Mouse (Mus musculus): ENCODE results near the gene Prkag2. TPM values are rescaled to one million over a fixed set of nuclear protein-coding genes. Genes with fewer than 3 reads are reported as not detected.
A peak's percentile ranks its signal among the peaks of the same experiment; 100 is the strongest.

Gene Prkag2
- total RNA-seq, 4 experiments from 2014 or later = 143 to 198 (median 175) TPM

DNA sequence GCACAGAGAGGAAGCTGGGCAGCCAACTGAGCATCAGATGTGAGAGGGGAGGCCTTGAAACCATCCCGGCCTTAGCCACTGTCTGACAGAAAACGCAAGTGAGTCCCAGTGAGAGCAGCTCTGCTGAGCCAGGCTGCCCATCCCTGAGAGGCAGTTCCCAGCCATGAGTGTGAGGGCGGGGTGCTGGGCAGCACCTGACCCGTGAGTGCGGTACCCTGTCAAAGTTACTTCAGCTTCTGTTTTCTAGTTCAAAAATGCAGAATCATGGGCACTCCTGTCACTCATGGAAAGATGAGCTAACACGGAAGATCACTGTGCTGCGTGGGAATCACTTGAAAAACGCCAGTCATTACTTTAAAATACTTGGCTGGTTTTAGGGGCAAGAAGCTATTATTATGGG lies 49.6 kb downstream of the Prkag2 start:
- no peak for DNase-seq (ENCODE audit: low spot score in 2 of 2)

DNA sequence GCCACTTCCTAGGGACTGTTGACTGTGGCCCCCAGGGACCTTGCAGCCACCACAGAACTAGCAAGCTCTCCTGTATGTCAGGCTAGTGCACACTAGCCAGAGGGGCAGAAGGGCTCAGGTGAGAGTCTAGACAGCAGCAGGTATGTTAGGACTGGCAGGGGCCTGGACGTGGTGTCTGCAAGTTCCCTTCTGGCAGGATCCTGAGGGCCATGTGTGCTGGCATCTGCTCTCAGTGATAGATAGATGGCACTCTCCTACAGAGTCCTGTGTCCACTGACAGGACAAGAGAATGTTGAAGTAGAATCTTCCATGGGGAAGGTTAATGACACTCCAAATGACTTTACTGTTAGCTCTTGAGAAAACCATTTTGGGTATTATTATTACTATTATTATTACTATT lies 52.8 kb downstream of the Prkag2 start:
- DNase-seq (ENCODE audit: low spot score in 2 of 2) = no peak

GRCm38 (mm10) chr5:25046762-25047161 lies 53.7 kb downstream of the Prkag2 start:
- DNase-seq (ENCODE audit: low spot score in 2 of 2) = no peak

GRCm38 (mm10) chr5:25044007-25044406 lies 56.4 kb downstream of the Prkag2 start:
- DNase-seq (ENCODE audit: low spot score in 2 of 2) = no peak

DNA sequence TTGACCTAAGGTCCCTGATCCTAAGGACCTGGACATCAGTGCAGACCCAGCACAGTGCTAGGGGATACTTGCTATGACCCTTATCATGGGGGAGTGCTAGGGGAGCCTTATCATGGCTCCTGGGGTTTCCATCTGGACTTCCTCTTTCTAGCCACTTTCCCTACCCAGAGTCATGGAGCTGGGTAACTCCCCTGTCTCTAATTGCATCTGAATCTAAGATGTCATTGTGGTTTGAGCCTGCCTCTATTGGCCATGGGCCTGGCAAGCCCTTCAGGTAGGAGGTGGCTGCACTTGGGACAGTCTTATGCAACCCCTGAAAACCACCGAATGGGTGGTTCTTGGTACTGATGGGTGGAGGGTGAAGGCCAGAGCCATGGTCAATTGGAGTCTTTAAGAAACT lies 58.5 kb downstream of the Prkag2 start:
- no peak for DNase-seq (ENCODE audit: low spot score in 2 of 2)

GRCm38 (mm10) chr5:25041307-25041706 lies 59.1 kb downstream of the Prkag2 start:
- no peak for DNase-seq (ENCODE audit: low spot score in 2 of 2)

GRCm38 (mm10) chr5:25040903-25041302 lies 59.5 kb downstream of the Prkag2 start:
- no peak for DNase-seq (ENCODE audit: low spot score in 2 of 2)

- no peak for DNase-seq (ENCODE audit: low spot score in 2 of 2)
Observed at GRCm38 (mm10) chr5:25038827-25039226, 61.6 kb downstream of the Prkag2 start.

DNA sequence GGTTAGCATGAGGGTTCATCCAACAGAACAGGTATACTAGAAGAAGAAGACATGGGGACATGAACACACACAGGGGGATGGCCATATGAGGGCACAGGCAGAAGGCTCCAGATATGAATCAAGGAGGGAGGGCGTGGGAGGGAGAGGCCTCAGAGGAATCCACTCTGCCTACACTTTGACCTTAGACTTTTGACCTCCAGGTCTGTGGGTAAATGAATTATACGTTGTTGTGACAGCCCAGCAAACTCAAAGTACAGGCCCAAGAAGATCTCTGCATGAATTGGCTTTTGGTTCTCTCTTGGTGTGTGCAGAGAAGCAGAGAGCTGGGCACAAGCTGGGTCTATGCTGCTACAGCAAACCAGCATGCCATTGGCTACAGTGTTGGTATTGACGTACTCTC lies 65.1 kb downstream of the Prkag2 start:
- no peak for DNase-seq (ENCODE audit: low spot score in 2 of 2)

GRCm38 (mm10) chr5:25031456-25031856 lies 69.0 kb downstream of the Prkag2 start:
- peak; percentile 79 to 87 for DNase-seq (ENCODE audit: low spot score in 2 of 2)

DNA sequence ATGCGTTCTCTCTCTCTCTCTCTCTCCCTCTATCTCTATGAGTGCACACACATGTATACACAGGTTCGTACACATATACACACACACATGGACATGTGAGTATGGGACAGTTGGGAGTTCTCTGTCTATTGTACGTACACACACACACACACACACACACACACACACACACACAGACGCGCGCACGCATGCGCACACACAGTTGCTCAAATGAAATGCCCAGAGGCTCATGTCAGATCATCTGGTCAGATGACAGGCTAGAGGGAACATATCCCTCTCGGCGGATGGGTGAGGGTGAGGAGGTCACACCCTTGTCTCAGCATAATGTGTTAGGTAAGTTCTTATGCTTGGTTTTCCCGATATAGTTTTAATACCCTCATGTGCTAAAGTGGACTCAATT lies 69.4 kb downstream of the Prkag2 start:
- DNase-seq (ENCODE audit: low spot score in 2 of 2) = no peak

- no peak for DNase-seq (ENCODE audit: low spot score in 2 of 2)
Observed at GRCm38 (mm10) chr5:25030276-25030681, 70.2 kb downstream of the Prkag2 start.

GRCm38 (mm10) chr5:25027673-25028072 lies 72.8 kb downstream of the Prkag2 start:
- DNase-seq (ENCODE audit: low spot score in 2 of 2) = no peak

- DNase-seq (ENCODE audit: low spot score in 2 of 2) = no peak
Observed at GRCm38 (mm10) chr5:25025309-25026019, 75.0 kb downstream of the Prkag2 start.

- DNase-seq (ENCODE audit: low spot score in 2 of 2) = peak in 1 of 2 experiments; percentile 69
Observed at GRCm38 (mm10) chr5:25022904-25023303, 77.5 kb downstream of the Prkag2 start.

DNA sequence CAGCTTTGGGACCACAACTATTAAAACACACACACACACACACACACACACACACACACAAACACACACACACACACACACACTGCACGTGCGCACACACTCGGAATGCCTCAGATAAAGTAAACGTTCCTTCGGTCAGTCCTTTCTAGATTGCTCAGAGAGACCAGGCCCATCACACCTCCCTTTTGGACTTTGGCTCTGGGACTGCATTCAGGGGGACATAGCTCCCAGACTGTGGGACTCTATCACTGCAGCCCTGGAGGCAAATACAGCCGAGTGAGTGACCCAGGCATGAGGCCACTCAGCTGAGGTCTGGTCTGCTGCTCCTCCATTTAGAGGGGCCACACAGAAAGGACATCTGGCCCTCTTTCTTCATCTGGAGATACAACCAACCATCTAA lies 81.2 kb downstream of the Prkag2 start:
- no peak for DNase-seq (ENCODE audit: low spot score in 2 of 2)

DNA sequence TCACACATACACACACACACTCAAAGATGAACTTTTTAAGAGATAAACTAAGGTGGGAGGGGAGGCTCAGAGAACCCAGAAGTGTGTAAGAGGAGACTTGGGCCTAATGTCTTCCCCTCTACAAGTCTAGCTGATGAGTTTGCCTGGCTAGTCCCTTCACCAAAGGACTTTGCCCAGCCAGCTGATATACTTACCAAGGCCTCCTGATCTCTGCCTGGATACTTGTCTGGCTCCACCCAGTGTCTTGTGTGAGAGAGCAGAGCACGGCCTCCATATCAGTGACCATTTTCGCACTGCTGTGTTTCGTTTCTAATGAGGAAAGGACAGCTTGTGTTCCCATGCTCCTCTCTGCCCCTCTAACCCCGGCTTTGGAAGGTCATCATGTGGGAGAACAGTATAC lies 88.3 kb downstream of the Prkag2 start:
- DNase-seq (ENCODE audit: low spot score in 2 of 2) = no peak

DNA sequence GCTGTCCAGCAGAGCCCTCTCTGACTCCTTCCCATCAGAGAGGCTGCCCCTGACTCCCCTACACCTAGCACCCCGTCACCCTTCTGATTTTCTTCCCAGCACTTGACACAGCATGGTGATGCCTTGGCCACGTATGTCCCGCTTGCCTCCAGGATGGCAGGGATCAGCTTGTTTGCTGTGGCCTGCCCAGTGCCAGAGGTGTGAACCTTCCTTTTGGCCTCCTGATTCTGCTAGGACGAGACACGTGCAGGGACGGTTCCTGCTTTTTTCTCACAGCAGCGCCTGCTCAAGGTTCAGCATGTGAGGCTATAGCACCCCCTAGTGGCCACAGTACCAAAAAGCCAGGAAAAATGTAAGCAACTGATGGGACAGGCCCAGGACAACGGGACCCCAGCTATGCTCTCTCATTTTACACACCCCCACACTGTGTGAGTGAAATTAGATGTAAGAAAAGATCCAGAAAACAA lies 89.4 kb downstream of the Prkag2 start:
- DNase-seq (ENCODE audit: low spot score in 2 of 2) = peak; percentile 71 to 85

DNA sequence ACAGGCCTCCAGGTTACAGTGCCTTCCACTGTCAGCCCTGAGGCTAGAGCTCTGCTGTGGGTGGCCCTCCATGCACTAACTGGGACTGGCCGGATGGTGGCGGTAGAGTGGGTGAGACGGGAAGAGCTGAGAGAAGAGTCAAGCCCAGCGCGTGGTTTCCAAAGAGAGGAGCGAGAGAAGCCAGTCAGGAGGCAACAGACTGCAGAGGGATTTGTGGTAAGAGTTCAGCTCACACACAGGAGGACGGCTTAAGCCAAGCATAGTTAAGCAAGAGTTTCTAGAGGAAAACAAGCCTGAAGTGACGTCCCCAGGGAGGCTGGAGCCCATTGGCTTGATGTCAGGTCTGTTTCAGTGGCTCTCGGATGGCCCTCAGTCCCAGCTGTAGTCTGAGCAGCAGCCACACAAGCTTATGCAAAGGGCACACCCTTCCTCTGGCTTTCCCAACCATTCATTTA lies 90.0 kb downstream of the Prkag2 start:
- peak; percentile 70 to 73 for DNase-seq (ENCODE audit: low spot score in 2 of 2)

DNA sequence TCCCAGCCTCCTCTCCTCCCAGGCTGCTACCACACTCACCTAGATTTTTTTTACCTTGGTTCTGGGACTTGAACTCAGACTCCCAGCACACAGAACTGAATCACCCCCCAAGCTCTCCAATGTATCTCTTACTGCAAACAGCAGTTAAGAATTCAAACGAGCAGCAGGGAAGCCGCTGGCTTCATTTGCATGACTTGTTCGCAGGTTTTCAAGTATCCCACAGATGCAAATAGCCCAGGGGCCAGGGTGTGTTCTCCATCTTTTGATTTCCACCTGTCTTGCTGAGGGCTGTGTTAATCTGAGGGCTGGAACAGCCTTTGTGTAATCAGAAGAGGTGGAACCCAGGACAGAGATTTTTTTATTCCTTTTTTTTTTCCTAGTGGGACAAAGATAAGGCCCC lies 90.7 kb downstream of the Prkag2 start:
- DNase-seq (ENCODE audit: low spot score in 2 of 2) = no peak

GRCm38 (mm10) chr5:25008966-25009365 lies 91.5 kb downstream of the Prkag2 start:
- DNase-seq (ENCODE audit: low spot score in 2 of 2) = no peak

DNA sequence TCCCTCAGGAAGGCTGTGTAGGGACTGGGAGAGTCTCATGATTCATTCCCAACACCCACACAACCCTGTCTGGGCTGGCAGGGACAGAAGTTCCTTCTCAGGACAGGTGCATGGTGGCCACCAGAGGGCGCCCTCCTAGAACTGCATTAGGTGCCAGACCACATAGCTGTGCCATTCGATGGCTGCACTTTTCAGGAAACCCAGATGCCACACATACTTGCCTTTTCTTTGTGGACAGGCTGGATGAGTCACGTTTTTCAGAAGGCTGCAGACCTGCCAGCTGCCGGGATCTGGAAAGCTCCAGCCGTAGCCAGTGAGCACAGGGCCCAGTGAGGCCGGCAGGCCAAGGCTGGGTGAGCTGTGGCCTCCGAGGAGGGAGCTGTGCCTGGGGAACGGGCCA lies 93.6 kb downstream of the Prkag2 start:
- DNase-seq (ENCODE audit: low spot score in 2 of 2) = peak; percentile 70 to 86

DNA sequence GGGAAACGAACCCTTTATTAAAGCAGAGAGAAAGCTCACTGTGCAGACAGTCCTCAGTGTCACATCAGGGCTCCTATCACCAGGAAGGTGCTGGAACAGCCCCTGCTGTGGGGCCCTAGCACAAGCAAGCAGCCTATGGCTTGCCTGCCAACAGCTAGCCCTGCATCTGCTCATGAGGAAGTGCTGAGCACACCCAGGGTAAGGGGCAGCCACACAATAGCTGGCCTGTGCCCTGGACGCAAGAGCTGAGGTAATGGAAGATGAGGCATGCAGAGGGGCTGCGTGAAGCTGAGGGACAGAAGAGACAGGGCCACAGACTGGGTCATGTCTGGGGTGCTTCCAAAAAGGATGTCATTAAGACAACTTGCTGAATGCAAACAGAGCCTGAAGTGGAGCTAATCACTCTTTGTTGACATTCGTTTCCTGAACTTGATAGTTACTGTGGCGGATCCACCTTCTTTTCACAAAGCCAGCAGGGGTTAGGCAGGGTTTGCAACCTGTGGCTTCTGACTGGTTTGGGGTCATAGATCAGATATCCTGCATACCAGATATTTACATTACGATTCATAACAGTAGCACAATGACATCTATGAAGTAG lies 94.8 kb downstream of the Prkag2 start:
- DNase-seq (ENCODE audit: low spot score in 2 of 2) = no peak
